Mouse (Mus musculus): Measurements from ENCODE around the gene Exoc2.

The Exoc2 gene

GRCm38 (mm10) chr13:30972102-30972501 lies 1.8 kb downstream of the Exoc2 start:
- CTCF ChIA-PET, result no interaction called here

DNA sequence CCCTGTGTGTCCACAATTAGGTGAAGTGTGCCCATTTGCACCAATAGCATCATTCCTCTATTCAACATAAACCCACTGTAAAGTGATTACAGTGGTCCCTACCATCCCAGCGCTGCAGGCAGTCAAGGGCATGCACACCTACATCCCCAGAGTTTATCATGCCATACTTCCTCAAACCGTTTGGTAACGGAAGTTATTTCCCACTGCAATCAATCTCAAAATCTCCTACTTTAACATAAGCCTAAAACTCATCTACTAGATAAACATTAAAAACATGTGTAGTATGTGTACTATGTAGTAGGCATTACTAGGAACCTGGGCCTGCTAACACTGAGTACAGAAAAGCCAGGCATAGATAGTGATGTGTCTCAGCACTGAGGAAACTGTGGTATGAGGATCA lies 2.8 kb downstream of the Exoc2 start:
- CTCF ChIA-PET, result interaction anchor here (0.6 kb wide), 1 partner anchor 26 kb away, joined by 8 read pairs; no protein-coding TSS in a partner anchor

GRCm38 (mm10) chr13:30968311-30968710 lies 5.6 kb downstream of the Exoc2 start:
- CTCF ChIA-PET, result no interaction called here

- CTCF ChIA-PET, result interaction anchor here (1.2 kb wide), 1 partner anchor 20 kb away, joined by 3 read pairs; no protein-coding TSS in a partner anchor
Observed at GRCm38 (mm10) chr13:30966507-30966911, 7.4 kb downstream of the Exoc2 start.

DNA sequence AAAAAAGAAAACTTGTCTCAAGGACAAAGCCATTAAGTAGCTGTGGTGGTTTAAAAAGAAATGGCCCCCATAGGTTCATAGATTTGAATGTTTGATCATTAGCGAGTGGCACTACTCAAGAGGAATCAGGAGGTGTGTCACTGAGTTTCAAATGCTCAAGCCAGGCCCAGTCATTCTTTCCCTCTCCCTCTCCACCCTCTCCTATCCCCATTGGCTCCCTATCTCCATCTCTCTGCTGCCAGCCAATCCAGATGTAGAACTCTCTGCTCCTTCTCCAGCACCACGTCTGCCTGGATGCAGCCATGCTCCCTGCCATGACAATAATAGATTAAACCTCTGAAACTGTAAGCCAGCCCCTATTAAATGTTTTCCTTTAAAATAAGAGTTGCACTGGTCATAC lies 12.0 kb downstream of the Exoc2 start:
- CTCF ChIA-PET, result no interaction called here

DNA sequence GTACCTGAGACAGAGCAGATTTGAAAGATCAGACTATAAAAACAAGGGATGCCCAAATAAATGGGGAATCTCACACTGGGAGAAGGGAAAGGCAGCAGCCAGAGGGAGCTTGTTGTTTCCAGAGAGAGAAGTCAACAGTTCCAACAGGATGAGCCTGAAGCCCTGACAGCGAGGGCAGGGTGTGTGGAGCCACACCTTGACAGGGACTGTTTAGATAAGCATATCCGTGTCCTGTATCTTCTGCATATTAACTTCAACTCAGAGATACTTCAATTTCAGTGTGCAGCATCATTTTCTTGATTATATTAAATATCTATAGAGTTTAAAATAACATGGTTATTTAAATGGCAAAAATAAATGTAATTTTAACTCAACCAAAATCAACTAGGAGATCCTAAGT lies 13.2 kb downstream of the Exoc2 start:
- CTCF ChIA-PET, result no interaction called here

- CTCF ChIA-PET, result no interaction called here
Observed at GRCm38 (mm10) chr13:30953580-30953979, 20.3 kb downstream of the Exoc2 start.

DNA sequence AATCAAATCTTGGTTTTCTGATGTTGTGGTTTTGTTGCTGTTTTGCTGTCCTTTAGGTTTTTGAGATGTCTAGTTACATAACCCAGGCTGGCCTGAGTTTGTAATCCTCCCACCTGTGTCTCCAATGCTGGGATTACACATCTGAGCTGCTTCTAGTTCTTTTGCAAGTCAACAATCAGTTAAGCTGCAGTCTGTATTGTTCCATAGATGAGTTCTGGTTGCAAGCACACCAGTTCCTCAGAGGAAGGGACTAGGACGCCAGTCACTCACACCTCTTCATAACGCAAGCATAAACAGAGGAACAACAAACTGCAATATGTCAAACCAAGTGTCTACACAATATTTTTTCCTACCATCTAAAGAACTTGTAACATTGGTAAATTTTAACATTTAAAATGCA lies 21.8 kb downstream of the Exoc2 start:
- CTCF ChIA-PET, result no interaction called here

DNA sequence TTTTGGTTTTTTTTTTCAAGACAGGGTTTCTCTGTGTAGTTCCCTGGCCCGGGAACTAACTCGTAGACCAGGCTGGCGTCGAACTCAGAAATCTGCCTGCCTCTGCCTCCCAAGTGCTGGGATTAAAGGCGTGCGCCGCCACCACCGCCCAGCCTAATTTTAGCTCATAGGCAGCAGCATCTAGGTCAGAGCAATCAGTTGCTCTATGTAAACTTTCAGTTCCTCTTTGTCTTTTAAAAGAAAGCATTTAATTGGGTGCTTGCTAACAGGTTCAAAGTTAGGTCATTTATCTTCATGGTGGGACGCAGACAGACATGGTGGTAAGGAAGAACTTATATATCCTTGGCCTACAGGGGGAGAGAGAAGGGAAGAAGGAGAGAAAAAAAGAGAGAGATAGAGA lies 24.7 kb downstream of the Exoc2 start:
- CTCF ChIA-PET, result no interaction called here

DNA sequence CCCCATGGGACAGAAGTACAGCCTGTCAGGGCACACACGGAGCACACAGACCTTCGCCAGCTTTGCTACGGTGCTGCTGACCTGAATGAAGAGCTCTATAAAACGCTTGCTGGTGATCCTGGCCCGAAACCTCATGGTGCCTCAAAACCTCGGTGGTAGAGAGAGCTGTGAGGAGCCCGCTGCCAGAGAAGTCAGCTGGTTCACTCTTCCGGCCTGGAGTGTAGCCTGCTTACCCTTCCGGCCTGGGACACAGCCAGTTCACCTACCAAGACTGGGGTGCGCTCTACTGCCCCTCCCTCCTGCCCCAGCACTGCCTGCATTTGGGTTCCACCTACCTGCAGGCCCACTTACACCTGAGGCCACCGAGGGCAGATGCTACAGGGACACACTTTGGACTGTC lies 26.4 kb downstream of the Exoc2 start, which contains the start of gene Hus1b:
Gene Hus1b, minus strand, starts transcription at position 220 of the 400 bp plus-strand sequence.
- CTCF ChIA-PET, result no interaction called here

GRCm38 (mm10) chr13:30947129-30947528 lies 26.8 kb downstream of the Exoc2 start:
- CTCF ChIA-PET, result no interaction called here

GRCm38 (mm10) chr13:30945788-30946187 lies 28.1 kb downstream of the Exoc2 start:
- CTCF ChIA-PET, result interaction anchor here (0.9 kb wide), 1 partner anchor 21 kb away, joined by 3 read pairs; no protein-coding TSS in a partner anchor

DNA sequence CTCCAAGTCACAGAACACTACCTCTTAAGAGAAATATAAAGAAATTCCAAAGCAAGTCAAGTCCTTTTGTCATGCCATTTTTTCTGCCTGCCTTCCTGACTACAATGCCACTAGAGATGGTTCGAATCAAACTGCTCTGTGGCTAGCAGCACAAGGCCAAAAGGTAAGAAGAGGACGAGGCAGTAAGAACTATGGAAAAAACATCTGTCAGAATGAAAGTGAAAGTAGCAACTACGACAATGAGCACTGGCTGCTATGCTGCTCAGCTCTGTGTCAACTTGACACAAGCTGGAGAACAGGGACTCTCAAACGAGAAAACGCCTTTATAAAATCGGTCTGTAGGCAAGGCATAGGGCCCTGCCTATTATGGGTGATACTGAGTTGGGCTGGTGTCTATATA lies 40.9 kb downstream of the Exoc2 start:
- CTCF ChIA-PET, result interaction anchor here (0.6 kb wide), 1 partner anchor 139 kb away, joined by 3 read pairs; no protein-coding TSS in a partner anchor

- CTCF ChIA-PET, result no interaction called here
Observed at GRCm38 (mm10) chr13:30931613-30932012, 42.3 kb downstream of the Exoc2 start.

GRCm38 (mm10) chr13:30929119-30929518 lies 44.8 kb downstream of the Exoc2 start:
- CTCF ChIA-PET, result no interaction called here

DNA sequence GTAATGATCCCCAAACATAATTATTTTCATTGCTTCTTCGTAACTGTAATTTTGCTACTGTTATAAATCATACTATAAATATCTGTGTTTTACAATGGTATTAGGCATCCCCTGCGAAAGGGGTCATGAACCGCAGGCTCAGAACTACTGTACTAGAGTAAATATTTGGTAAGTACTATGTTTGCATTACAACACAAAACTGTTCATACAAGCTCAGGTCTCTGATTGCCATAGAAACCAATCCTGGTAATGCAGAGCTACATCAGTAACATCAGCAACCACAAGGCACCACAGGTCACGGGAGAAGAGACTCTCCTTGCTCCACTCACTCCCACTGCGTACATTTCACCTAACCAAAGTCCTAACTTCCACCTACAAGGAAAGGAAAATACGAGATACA lies 49.6 kb downstream of the Exoc2 start:
- CTCF ChIA-PET, result no interaction called here

GRCm38 (mm10) chr13:30921914-30922313 lies 52.0 kb downstream of the Exoc2 start:
- CTCF ChIA-PET, result no interaction called here

DNA sequence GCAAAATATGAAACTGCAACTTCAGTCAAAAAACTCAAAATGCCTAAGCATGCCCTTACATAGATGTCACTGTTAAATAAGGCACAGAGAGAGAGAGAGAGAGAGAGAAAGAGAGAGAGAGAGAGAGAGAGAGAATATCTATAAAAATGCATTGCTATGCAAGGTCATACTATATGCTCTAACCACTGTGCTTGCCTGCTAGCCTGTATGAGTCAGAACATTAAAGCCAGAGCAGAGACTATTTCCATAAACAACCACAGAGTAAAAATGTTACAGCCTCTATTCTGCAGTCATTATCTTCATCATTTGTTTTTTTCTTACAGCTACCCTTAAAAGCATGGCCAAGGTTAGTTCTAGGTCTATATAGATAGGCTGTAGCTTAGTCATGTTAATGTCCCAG lies 60.1 kb downstream of the Exoc2 start:
- CTCF ChIA-PET, result no interaction called here

GRCm38 (mm10) chr13:30913028-30913427 lies 60.9 kb downstream of the Exoc2 start:
- CTCF ChIA-PET, result no interaction called here

DNA sequence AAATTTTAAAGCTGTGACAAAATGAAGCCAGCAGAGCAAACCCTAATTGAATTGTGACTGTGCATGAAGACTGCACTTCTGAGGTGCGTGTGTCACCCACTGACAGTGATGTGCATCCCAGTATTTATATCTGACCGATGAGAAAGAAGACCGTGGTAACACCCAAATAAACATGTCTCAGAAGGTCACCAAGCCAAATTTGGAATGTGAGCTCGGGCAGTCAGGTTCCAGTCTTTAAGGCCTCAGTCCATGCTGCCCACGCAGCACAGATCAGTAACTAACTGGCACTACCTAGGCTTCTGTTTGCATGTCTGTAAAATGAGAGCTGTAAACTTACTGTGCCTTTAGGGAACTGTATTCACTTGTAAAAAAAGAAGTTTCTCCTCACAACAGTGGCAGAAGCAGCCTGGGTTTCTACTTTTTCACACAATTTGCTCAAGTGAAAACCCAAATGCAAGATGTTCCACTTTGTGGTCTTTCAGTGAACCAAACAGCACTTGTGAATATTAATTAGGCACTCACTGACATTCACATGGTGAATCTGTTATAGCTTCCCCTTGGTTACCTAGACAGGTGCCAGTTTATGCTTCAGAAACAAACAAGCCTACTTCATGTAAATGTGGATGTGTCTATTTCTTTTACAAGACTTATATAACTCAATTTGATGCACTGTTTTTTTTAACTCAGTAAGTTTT lies 61.8 kb downstream of the Exoc2 start:
- CTCF ChIA-PET, result no interaction called here

DNA sequence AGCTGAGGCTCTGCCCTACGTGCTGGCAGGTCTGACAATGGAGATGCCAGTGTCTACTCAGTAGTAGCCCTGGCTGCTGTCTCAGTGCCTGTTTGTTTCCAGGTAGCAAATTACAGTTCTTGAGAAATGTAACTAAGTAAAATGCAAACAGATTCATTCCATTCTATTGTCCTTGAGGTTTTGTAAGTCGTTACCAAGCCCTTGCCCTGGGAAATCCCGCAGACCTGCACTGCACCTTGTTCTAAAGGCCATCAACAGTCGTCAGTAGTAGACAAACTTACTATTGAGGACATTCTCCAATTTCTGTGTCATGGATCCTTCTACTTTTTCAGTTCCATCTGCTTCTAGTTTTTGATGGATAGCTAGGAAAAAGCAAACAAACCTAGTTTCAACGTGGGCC lies 63.0 kb downstream of the Exoc2 start:
- CTCF ChIA-PET, result interaction anchor here (0.5 kb wide), 1 partner anchor 722 kb away, joined by 3 read pairs; no protein-coding TSS in a partner anchor

- CTCF ChIA-PET, result no interaction called here
Observed at GRCm38 (mm10) chr13:30902286-30902685, 71.6 kb downstream of the Exoc2 start.

DNA sequence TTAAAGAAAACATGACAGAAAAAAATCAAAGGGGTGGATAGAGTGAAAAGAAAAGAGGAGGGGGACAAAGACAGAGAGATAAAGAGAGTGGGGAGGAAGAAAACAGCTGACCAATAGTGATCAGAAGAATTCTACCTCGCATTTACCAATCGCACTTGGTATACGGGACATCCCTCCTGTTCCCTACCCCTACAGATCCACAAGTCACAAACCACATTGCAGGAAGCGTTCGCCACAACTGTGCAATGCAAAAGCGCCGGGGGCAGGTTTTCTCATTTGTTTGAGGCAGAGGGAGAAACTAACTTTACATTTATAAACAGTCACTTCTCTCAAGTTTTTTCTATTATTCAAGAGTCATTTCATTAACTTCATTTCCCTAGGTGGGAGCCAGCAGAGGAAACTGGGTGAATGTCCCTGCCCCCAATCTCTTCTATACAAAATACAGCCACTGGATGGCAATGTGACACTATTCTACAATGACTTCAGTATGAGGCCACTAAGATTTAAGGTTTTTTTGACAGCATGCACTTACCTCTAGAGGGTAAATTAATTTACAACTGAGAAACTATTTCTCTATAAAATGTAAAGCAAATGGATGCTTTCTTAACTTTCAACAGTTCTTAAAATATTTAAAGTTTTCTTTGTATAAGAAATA lies 72.4 kb downstream of the Exoc2 start:
- CTCF ChIA-PET, result no interaction called here
